Comparison of ENCODE assay signal across 9 mouse cellular contexts in the genomic region with DNA sequence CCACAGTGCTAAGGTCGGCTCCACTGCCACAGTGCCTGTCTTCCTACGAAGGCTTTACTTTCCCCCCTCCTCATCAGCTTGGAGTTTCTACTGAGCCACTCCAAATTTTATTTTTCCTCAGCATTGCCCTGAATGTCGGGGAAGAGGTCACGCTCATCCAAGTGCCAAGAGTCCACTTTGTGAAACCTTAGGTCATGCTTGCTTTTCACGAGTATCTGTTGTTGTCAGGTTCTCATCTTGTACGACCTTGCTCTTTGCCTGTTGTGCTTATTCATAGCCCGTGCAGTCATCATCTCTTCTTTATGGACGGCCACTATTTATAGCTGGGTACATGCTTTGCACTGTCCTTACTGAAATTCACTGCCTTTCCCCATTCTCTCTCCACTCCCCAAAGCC.
"Had no signal": no experiment of that assay in that cellular context is flagged by ENCODE, and none has a peak within 500 bp of the region (broad histone marks: within the 10 kb centered on the region; RNA-seq: fewer than 3 reads in every experiment).

No protein-coding gene starts in this region.

- DNase-seq: layer of hippocampus, adult 9-11 months; layer of hippocampus, postnatal 36 days; thymus, adult 18-20 months had no signal

- H3K4me3 ChIP-seq: limb, embryonic 15.5 days; liver, embryonic 15.5 days; midbrain, embryonic 12.5 days; neural tube, embryonic 13.5 days had no signal

- H3K4me2 ChIP-seq: limb, embryonic 15.5 days; liver, embryonic 15.5 days; lung, embryonic 14.5 days; midbrain, embryonic 12.5 days; neural tube, embryonic 13.5 days had no signal

- H3K4me1 ChIP-seq: limb, embryonic 15.5 days; liver, embryonic 15.5 days; midbrain, embryonic 12.5 days; neural tube, embryonic 13.5 days had no signal

- H3K27me3 ChIP-seq: limb, embryonic 15.5 days; liver, embryonic 15.5 days; midbrain, embryonic 12.5 days; neural tube, embryonic 13.5 days had no signal

- H3K9me3 ChIP-seq: limb, embryonic 15.5 days; liver, embryonic 15.5 days; midbrain, embryonic 12.5 days; neural tube, embryonic 13.5 days had no signal

- H3K27ac ChIP-seq: kidney, postnatal 0 days; limb, embryonic 15.5 days; liver, embryonic 15.5 days; midbrain, embryonic 12.5 days; neural tube, embryonic 13.5 days had no signal

- H3K9ac ChIP-seq: limb, embryonic 15.5 days; liver, embryonic 15.5 days; lung, embryonic 14.5 days; midbrain, embryonic 12.5 days; neural tube, embryonic 13.5 days had no signal
